Mouse (Mus musculus) ES-Bruce4 (cell line): ENCODE measurements around the gene Coro1c. TPM values are rescaled to one million over a fixed set of nuclear protein-coding genes. Genes with fewer than 3 reads are reported as not detected.

Experiments
- H3K27ac ChIP-seq: 2 replicates; pipeline ENCODE4 v1.5.1; 2012; ENCODE audit warnings: low read length, inconsistent platforms; ENCODE audit not compliant: insufficient read depth
- H3K27me3 ChIP-seq: 2 replicates; pipeline ENCODE4 v1.6.1; 2012; ENCODE audit warnings: mild to moderate bottlenecking, low read length, inconsistent platforms; ENCODE audit not compliant: control insufficient read depth, poor library complexity, insufficient read depth, severe bottlenecking
- H3K36me3 ChIP-seq: 2 replicates; pipeline ENCODE4 v1.6.1; 2012; ENCODE audit warnings: inconsistent platforms, mild to moderate bottlenecking, low read length, moderate library complexity; ENCODE audit not compliant: control insufficient read depth, poor library complexity, insufficient read depth, severe bottlenecking
- H3K4me1 ChIP-seq: one replicate; pipeline ENCODE4 v1.8.1; 2011; ENCODE audit warnings: low read length; ENCODE audit not compliant: control insufficient read depth, insufficient read depth
- H3K4me3 ChIP-seq: 2 replicates; pipeline ENCODE4 v1.5.1; 2011; ENCODE audit warnings: low read depth, mild to moderate bottlenecking, low read length
- H3K9ac ChIP-seq: 2 replicates; pipeline ENCODE4 v1.6.1; 2012; ENCODE audit warnings: low read depth, mild to moderate bottlenecking, inconsistent platforms; ENCODE audit not compliant: poor library complexity, severe bottlenecking
- H3K9me3 ChIP-seq: replicated peaks from 2 replicates; pipeline ENCODE4 v1.6.1; 2012; ENCODE audit warnings: mild to moderate bottlenecking, low read length, inconsistent platforms; ENCODE audit not compliant: control insufficient read depth, poor library complexity, insufficient read depth, severe bottlenecking
- CTCF ChIP-seq: IDR thresholded peaks from one replicate; pipeline ENCODE4 v1.8.1; 2011; ENCODE audit warnings: low read depth, low read length
- EP300 ChIP-seq: IDR thresholded peaks from 2 replicates; pipeline ENCODE4 v1.6.1; 2011; ENCODE audit warnings: low read depth, low read length; ENCODE audit not compliant: insufficient read depth
- POLR2A ChIP-seq: IDR thresholded peaks from one replicate; pipeline ENCODE4 v1.8.1; 2011; ENCODE audit warnings: low read length; ENCODE audit not compliant: insufficient read depth
- polyA plus RNA-seq: library from polyadenylated mRNA; stranded (reverse); fragments of >200 nt; gene quantifications from 2 replicates; pipeline ENCODE4 v1.2.4, GENCODE M21; 2011; ENCODE audit warnings: low read depth; ENCODE audit not compliant: missing spikeins, insufficient read depth, insufficient read length

Coro1c gene
- polyA plus RNA-seq, 1 experiment, result 174 TPM

GRCm38 (mm10) chr5:113861294-113861693, 47.3 kb downstream of the Coro1c start:
- no peak overlapping the region for H3K27ac ChIP-seq
- H3K27me3 ChIP-seq, result no peaks in the 10 kb centered on the region
- H3K9me3 ChIP-seq, result no peaks in the 10 kb centered on the region
- no peak overlapping the region for H3K9ac ChIP-seq
- H3K4me1 ChIP-seq, result peaks cover 1% of the 10 kb centered on the region
- no peak overlapping the region for H3K4me3 ChIP-seq
- no peaks in the 10 kb centered on the region for H3K36me3 ChIP-seq
- peak; percentile 84 for TF ChIP-seq CTCF
- TF ChIP-seq POLR2A, result no peak
- no peak for TF ChIP-seq EP300

GRCm38 (mm10) chr5:113858971-113859370, 49.6 kb downstream of the Coro1c start:
- no peaks in the 10 kb centered on the region for H3K9me3 ChIP-seq
- H3K4me1 ChIP-seq, result peaks cover 3% of the 10 kb centered on the region
- TF ChIP-seq EP300 (0 out of 2 replicates have a peak, but pooled peaks have one; percentile 19), CTCF (no peak)
- no peaks in the 10 kb centered on the region for H3K27me3 ChIP-seq
- no peaks in the 10 kb centered on the region for H3K36me3 ChIP-seq
- H3K9ac ChIP-seq, result no peak overlapping the region
- H3K4me3 ChIP-seq, result no peak overlapping the region
- H3K27ac ChIP-seq, result no peak overlapping the region

- Histone ChIP-seq H3K4me3 (no peak overlapping the region), H3K27me3 (no peaks in the 10 kb centered on the region), H3K27ac (no peak overlapping the region), H3K9ac (no peak overlapping the region), H3K36me3 (no peaks in the 10 kb centered on the region), H3K4me1 (peaks cover 3% of the 10 kb centered on the region), H3K9me3 (no peaks in the 10 kb centered on the region)
- TF ChIP-seq CTCF, result no peak
- no peak for TF ChIP-seq EP300
- no peak for TF ChIP-seq POLR2A
Observed at GRCm38 (mm10) chr5:113858550-113858949, 50.0 kb downstream of the Coro1c start.

- peaks cover 3% of the 10 kb centered on the region for H3K4me1 ChIP-seq
- no peaks in the 10 kb centered on the region for H3K27me3 ChIP-seq
- H3K4me3 ChIP-seq, result no peak overlapping the region
- H3K27ac ChIP-seq, result peak overlapping the region; percentile 21; the same call in 1 of the 2 replicates
- no peaks in the 10 kb centered on the region for H3K9me3 ChIP-seq
- no peak overlapping the region for H3K9ac ChIP-seq
- TF ChIP-seq EP300, result no peak
- no peak for TF ChIP-seq POLR2A
- TF ChIP-seq CTCF, result no peak
- H3K36me3 ChIP-seq, result no peaks in the 10 kb centered on the region
Observed at GRCm38 (mm10) chr5:113857631-113858030, 50.9 kb downstream of the Coro1c start.

- H3K4me3 ChIP-seq, result no peak overlapping the region
- H3K9me3 ChIP-seq, result no peaks in the 10 kb centered on the region
- H3K9ac ChIP-seq, result no peak overlapping the region
- no peaks in the 10 kb centered on the region for H3K27me3 ChIP-seq
- H3K27ac ChIP-seq, result peak overlapping the region; percentile 7; the same call in 1 of the 2 replicates
- TF ChIP-seq CTCF (no peak), EP300 (no peak), POLR2A (no peak)
- H3K36me3 ChIP-seq, result no peaks in the 10 kb centered on the region
- H3K4me1 ChIP-seq, result peaks cover 3% of the 10 kb centered on the region
Observed at GRCm38 (mm10) chr5:113856631-113857030, 51.9 kb downstream of the Coro1c start.

- Histone ChIP-seq H3K27me3 (no peaks in the 10 kb centered on the region), H3K9me3 (no peaks in the 10 kb centered on the region), H3K4me3 (no peak overlapping the region), H3K36me3 (no peaks in the 10 kb centered on the region), H3K9ac (no peak overlapping the region), H3K4me1 (peaks cover 3% of the 10 kb centered on the region), H3K27ac (peak overlapping the region; percentile 9)
- TF ChIP-seq EP300 (peak; percentile 95), POLR2A (no peak)
Observed at GRCm38 (mm10) chr5:113855696-113856095, 52.9 kb downstream of the Coro1c start.
